Mouse (Mus musculus) B cell, adult 2 months (primary cell): ENCODE measurements around the gene Tas2r123.

ENCODE experiments used
- DNase-seq, 2 experiments: peaks; one replicate each; pipeline ENCODE4 v3.0.0; 2022

Tas2r123 gene

GRCm38 (mm10) chr6:132846842-132847241 is at the start of gene Tas2r123:
Gene Tas2r123, plus strand, starts transcription at chr6:132847142.
- no peak for DNase-seq

DNA sequence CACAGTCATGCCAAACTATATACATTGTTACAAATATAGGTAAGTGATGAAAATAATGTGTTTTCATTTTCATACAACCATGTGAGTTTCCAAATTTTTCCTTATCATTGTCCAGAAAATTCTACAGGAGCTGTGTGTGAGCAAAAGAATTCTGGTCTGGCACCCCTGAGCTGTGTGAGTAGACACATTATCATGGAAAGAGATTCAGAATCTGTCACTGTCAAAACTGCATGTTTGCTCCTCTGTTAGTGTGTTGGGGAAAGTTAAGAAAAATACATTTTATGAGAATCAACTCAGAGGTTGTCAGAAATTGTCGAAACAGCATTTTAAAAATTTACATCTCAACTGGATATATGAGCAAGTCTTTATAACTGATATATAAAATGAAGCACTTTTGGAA is 44.4 kb upstream of the Tas2r123 start, which contains the start of gene Tas2r117:
Gene Tas2r117, plus strand, starts transcription at position 301 of the 400 bp plus-strand sequence.
- DNase-seq: no peak

DNA sequence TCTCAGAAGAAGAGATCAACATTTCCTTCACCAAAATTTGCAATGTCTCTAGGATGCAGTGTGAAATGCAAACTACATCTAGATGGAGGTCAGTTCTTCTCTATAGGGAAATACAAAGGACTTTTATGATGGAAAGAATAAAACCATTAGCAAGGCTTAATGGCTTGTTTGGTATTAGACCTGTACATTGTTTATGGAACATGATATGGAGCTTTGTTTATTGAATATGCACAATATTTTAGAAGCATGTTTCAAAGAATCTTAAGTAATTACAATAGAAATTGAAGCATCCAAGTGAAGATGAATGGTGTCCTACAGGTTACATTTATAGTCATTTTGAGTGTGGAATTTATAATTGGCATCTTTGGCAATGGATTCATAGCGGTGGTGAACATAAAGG is 8.2 kb downstream of the Tas2r123 start, which contains the start of gene Tas2r116:
Gene Tas2r116, plus strand, starts transcription at position 301 of the 400 bp plus-strand sequence.
- no peak for DNase-seq

GRCm38 (mm10) chr6:132867708-132868107 is 20.8 kb downstream of the Tas2r123 start, which contains the start of gene Tas2r110:
Gene Tas2r110, plus strand, starts transcription at chr6:132868008.
- DNase-seq: no peak

GRCm38 (mm10) chr6:132892711-132893110 is 45.8 kb downstream of the Tas2r123 start, which contains the start of gene Tas2r113:
Gene Tas2r113, plus strand, starts transcription at chr6:132893011.
- DNase-seq: no peak
